Mouse (Mus musculus) forebrain, embryonic 13.5 days (tissue): ENCODE data around the gene Zfp280b. TPM values are rescaled to one million over a fixed set of nuclear protein-coding genes. Genes with fewer than 3 reads are reported as not detected.
A peak's percentile ranks its signal among the peaks of the same experiment; 100 is the strongest.

Source experiments
- ATAC-seq: fragments of 200-750 bp; cut with Nextera tagmentation; 2 replicates; pipeline ENCODE4 v1.8.0; 2017
- H3K27ac ChIP-seq: fragments of 300-500 bp; sonication (generic); 2 replicates; pipeline ENCODE4 v1.5.1; 2015; ENCODE audit warnings: inconsistent platforms, mild to moderate bottlenecking, moderate library complexity
- H3K27me3 ChIP-seq: fragments of 300-500 bp; sonication (generic); 2 replicates; pipeline ENCODE4 v1.6.1; 2015; ENCODE audit warnings: mild to moderate bottlenecking, inconsistent platforms
- H3K36me3 ChIP-seq: fragments of 300-500 bp; sonication (generic); 2 replicates; pipeline ENCODE4 v1.6.1; 2015; ENCODE audit warnings: mild to moderate bottlenecking, inconsistent platforms; ENCODE audit not compliant: poor library complexity, severe bottlenecking
- H3K4me1 ChIP-seq: fragments of 300-500 bp; sonication (generic); 2 replicates; pipeline ENCODE4 v1.6.1; 2015; ENCODE audit warnings: inconsistent platforms
- H3K4me2 ChIP-seq: fragments of 300-500 bp; sonication (generic); 2 replicates; pipeline ENCODE4 v1.6.1; 2015; ENCODE audit warnings: inconsistent platforms, mild to moderate bottlenecking, moderate library complexity
- H3K4me3 ChIP-seq: fragments of 300-500 bp; sonication (generic); 2 replicates; pipeline ENCODE4 v1.5.1; 2015; ENCODE audit warnings: mild to moderate bottlenecking, inconsistent platforms
- H3K9ac ChIP-seq: fragments of 300-500 bp; sonication (generic); 2 replicates; pipeline ENCODE4 v1.6.1; 2015; ENCODE audit warnings: mild to moderate bottlenecking, inconsistent platforms
- H3K9me3 ChIP-seq: fragments of 300-500 bp; sonication (generic); replicated peaks from 2 replicates; pipeline ENCODE4 v1.6.1; 2016; ENCODE audit warnings: inconsistent platforms
- WGBS: fragments of 180-500 bp; shearing (Covaris S2); methylation state at CpG from one replicate; pipeline ENCODE4 v1.1.7; 2015; 5-methylcytosine and 5-hydroxymethylcytosine counted together
- polyA plus RNA-seq: library from polyadenylated mRNA; unstranded; fragments of >200 nt; fragmentation: Nextera tagmentation; extraction: Ambion mirVana; gene quantifications from 2 replicates; pipeline ENCODE4 v1.2.1, GENCODE M21; 2015

The Zfp280b gene
- polyA plus RNA-seq, 1 experiment from 2014 or later: 15.7 TPM

DNA sequence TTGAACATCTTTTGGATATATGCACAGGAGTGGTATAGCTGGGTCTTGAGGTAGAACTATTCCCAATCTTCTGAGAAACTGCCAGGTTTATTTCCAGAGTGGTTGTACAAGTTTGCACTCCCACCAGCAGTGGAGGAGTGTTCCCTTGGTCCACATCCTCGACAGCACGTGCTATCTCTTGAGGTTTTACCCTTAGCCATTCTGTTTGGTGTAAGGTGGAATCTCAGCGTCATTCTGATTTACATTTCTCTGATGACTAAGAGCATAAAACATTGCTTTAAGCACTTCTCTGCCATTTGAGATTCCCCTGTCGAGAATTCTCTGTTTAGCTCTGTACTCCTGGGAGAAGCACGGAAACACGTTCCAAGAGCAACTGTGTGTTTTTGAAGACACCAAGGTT is 19.5 kb upstream of the Zfp280b start:
- no peaks in the 10 kb centered on the region for H3K36me3 ChIP-seq
- H3K27ac ChIP-seq: no peak overlapping the region
- no peaks in the 10 kb centered on the region for H3K4me1 ChIP-seq
- no peak overlapping the region for H3K4me3 ChIP-seq
- no peaks in the 10 kb centered on the region for H3K27me3 ChIP-seq
- H3K9me3 ChIP-seq: no peaks in the 10 kb centered on the region
- H3K9ac ChIP-seq: no peak overlapping the region
- H3K4me2 ChIP-seq: no peak overlapping the region
- no peak for ATAC-seq
- 85% methylated on average over 6 of the region's 6 CpGs for WGBS

DNA sequence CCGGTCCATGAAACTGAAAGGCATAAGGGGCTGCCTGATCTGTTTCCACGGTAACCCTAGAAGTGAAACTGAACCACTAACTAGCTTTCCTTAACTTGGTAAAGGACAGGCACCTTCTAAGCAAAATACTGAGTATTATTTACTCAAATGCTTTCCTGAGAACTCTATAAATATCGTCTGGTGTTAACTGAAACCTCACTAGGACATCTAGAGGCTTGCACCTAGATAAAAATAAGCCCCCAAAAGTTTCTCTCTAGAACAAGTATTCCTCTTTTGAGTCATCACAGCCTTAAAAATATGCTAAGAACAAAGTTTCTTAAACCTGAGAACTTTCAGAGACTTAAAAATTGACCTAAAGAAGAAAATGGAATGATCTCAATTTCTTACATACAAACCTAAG is 15.6 kb upstream of the Zfp280b start:
- no peak overlapping the region for H3K4me3 ChIP-seq
- ATAC-seq: no peak
- WGBS: 86% methylated on average over 3 of the region's 3 CpGs

DNA sequence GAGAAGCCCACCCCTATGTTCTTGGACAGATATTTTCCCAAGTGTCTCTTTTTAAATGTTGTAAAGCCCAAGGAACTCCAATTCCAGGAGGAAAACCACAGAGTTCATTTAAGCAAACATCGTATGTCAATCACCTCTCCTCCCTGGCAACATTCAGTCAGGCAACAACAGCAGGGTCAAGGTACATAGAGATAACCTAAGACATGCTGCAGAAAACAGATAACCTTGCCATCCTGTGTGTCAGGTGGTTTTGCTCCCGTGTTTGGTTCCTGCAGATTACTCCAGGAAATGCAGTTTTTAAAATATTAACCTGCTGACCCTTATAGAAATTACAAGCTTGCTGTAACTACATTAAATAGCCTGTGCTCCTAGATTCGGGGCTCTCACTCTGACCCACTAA is 10.7 kb upstream of the Zfp280b start:
- Histone ChIP-seq H3K9me3 (peaks cover 7% of the 10 kb centered on the region; the same call in 1 of the 2 replicates), H3K4me1 (no peaks in the 10 kb centered on the region), H3K27ac (no peak overlapping the region), H3K9ac (no peak overlapping the region), H3K4me3 (no peak overlapping the region), H3K36me3 (no peaks in the 10 kb centered on the region), H3K4me2 (no peak overlapping the region), H3K27me3 (no peaks in the 10 kb centered on the region)
- ATAC-seq: no peak
- 82% methylated on average over 3 of the region's 3 CpGs for WGBS

More for the DNA sequence above, 15.6 kb upstream of the Zfp280b start:
- H3K27me3 ChIP-seq: no peaks in the 10 kb centered on the region
- no peaks in the 10 kb centered on the region for H3K36me3 ChIP-seq
- no peaks in the 10 kb centered on the region for H3K4me1 ChIP-seq
- H3K9ac ChIP-seq: no peak overlapping the region
- no peaks in the 10 kb centered on the region for H3K9me3 ChIP-seq
- H3K4me2 ChIP-seq: no peak overlapping the region
- no peak overlapping the region for H3K27ac ChIP-seq

DNA sequence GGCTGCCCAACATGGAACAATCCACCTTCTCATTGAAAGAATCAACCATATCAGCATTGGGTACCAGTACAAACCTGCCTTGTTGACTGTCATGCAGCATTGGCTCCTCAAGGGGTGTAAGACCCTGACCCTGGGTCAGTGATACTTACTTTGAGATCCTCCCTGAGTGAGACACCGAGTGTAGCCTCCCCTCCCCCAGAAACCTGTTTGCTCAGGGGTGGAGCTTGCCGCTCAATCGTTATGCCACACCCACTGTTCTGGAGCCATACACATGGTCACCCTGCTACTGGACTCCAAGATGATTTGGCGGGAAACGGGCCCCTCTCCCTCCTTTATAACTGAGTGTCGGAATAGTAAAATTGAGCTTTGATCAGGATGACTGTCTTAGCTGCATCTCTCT is 8.5 kb upstream of the Zfp280b start:
- WGBS: 96% methylated on average over 6 of the region's 6 CpGs
- Histone ChIP-seq H3K4me2 (no peak overlapping the region), H3K9ac (no peak overlapping the region), H3K9me3 (peaks cover 7% of the 10 kb centered on the region; the same call in 1 of the 2 replicates), H3K27me3 (no peaks in the 10 kb centered on the region), H3K27ac (no peak overlapping the region), H3K4me1 (no peaks in the 10 kb centered on the region), H3K4me3 (no peak overlapping the region), H3K36me3 (no peaks in the 10 kb centered on the region)
- no peak for ATAC-seq

DNA sequence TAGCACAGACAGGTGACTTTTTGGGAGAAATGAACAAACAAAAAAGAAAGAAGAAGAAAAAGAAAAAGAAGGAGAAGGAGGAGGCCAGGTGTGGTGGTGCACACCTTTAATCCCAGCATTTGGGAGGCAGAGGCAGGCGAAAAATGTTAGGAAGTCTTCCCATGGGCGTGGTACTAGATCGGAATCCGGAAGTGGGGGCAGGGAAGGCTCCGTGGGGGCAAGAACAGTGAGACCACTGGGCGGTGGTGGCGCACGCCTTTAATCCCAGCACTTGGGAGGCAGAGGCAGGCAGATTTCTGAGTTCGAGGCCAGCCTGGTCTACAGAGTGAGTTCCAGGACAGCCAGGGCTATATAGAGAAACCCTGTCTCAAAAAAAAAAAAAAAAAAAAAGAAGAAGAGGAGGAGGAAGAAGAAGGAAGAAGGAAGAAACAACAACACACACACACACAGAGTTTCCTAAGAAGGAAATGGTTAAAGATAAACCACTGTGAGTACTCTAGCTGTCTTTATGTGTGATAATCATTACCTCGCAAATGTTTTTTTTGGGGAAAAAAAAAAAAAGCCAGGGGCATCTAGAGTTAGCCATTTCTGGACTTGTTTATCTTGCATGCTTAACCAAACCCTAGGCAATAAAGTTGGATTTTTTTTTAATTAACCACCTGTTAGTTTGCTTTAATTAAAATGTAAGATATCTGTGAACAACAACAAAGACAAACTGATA is 6.8 kb upstream of the Zfp280b start:
- no peak overlapping the region for H3K4me2 ChIP-seq
- H3K27me3 ChIP-seq: no peaks in the 10 kb centered on the region
- 93% methylated on average over 10 of the region's 10 CpGs for WGBS
- H3K36me3 ChIP-seq: no peaks in the 10 kb centered on the region
- no peaks in the 10 kb centered on the region for H3K4me1 ChIP-seq
- H3K27ac ChIP-seq: no peak overlapping the region
- H3K4me3 ChIP-seq: no peak overlapping the region
- no peak for ATAC-seq
- H3K9me3 ChIP-seq: peaks cover 7% of the 10 kb centered on the region; the same call in 1 of the 2 replicates
- H3K9ac ChIP-seq: no peak overlapping the region

DNA sequence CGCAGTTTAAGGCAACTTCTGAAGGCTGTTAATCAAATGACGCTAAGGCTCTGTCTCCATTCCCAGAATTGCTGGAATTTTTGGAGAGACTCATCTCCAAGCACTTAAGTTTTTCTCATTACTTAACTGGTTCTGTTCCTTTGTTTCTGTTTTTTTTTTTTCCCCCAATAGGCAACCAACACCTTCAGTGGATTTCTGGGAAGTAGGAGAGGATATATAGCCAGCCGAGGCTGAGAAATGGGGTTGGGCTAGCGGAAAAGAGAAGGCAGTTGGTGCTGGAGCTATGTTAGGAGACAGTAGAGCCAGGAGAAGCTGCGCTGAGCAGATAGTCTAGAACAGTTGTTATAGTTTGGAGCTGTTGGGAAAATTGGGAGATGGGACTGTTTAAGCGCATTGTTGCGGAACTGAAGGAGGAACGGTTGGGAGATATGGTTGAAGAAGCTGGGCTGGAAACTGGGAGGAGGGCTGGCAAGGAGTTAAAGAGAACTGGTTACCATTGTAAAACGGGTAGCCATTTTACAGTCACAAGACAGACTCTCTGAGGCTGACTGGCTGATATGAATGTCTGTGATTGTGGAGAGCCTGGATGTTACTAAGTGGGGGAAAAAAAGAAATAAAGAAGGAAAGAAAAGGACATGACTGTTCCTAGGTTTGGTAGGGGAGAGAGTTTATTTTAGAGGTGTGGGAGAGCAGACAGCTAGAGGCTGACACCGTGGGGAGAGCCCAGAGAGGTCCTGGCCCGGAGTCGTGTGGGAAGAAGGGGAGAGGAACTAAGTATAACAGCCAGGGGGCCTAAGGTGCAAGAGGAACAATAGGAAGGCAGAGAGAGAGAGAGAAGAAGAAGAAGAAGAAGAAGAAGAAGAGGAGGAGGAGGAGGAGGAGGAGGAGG is 5.1 kb upstream of the Zfp280b start:
- Histone ChIP-seq H3K4me1 (no peaks in the 10 kb centered on the region), H3K4me2 (no peak overlapping the region), H3K9ac (no peak overlapping the region), H3K27me3 (no peaks in the 10 kb centered on the region), H3K36me3 (no peaks in the 10 kb centered on the region), H3K27ac (no peak overlapping the region), H3K9me3 (peaks cover 7% of the 10 kb centered on the region; the same call in 1 of the 2 replicates), H3K4me3 (no peak overlapping the region)
- WGBS: 64% methylated on average over 12 of the region's 12 CpGs
- no peak for ATAC-seq

DNA sequence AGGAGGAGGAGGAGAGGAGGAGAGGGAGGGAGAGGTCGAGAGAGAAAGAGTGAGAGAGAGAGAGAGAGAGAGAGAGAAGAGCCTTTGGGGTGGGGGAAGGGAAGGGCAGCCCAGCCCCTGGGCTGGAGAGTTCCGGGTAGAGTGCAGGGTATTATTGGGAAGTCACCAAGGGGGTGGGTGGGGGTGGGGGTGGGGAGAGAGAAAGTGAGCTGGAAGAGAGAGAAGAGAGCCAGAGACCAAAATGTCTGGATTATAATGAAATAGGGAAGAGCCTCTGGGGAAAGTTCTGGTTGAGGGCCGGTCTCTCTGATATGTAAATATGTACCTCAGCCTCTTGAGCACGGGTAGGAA is 4.5 kb upstream of the Zfp280b start:
- peaks cover 7% of the 10 kb centered on the region; the same call in 1 of the 2 replicates for H3K9me3 ChIP-seq
- H3K4me1 ChIP-seq: peaks cover 2% of the 10 kb centered on the region; the same call in 1 of the 2 replicates
- no peak for ATAC-seq
- H3K4me3 ChIP-seq: no peak overlapping the region
- H3K27ac ChIP-seq: no peak overlapping the region
- H3K9ac ChIP-seq: no peak overlapping the region
- H3K27me3 ChIP-seq: no peaks in the 10 kb centered on the region
- H3K36me3 ChIP-seq: no peaks in the 10 kb centered on the region
- 31% methylated on average over 4 of the region's 4 CpGs for WGBS
- no peak overlapping the region for H3K4me2 ChIP-seq

DNA sequence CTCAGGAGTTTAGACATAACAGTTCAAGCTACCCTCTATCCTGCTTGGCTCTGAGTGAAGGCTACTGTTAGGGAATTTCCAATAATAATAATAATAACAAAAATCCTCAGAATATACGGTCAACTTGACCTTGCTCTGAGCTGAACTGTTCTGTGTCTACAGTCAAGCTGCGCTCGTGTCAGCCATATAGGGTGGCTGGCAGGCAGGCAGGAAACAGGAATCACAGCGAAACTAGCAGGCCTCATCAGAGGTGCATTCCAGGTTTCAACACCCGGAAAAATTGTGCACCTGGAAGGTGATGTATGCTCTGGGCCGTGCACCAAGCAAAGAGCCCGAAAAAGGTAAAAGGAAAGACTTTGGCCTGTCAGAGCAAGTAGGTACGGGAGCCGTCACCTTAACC is 4.1 kb upstream of the Zfp280b start:
- H3K4me2 ChIP-seq: no peak overlapping the region
- H3K27me3 ChIP-seq: no peaks in the 10 kb centered on the region
- no peak overlapping the region for H3K27ac ChIP-seq
- peaks cover 7% of the 10 kb centered on the region; the same call in 1 of the 2 replicates for H3K9me3 ChIP-seq
- no peak overlapping the region for H3K4me3 ChIP-seq
- peaks cover 6% of the 10 kb centered on the region for H3K4me1 ChIP-seq
- no peaks in the 10 kb centered on the region for H3K36me3 ChIP-seq
- H3K9ac ChIP-seq: no peak overlapping the region
- no peak for ATAC-seq
- 76% methylated on average over 9 of the region's 9 CpGs for WGBS

DNA sequence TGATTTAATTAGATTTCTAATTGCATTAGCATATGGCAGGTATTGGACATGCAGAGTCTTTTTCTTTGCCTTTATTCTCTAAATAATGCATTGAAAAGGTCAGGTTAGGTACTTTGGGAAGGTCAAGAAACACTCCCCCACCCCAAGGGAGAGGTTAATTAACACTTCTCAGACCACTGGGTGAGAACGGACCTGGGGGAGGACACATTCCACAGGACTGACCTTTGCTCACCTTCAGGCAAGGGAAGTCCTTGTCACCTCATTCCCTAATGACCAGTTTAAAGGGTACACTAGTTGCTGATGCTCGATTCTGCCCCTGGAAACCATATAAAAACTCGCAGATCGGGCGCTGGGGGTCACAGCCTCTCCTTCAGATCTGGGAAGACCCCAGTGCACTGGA is 3.2 kb upstream of the Zfp280b start:
- no peaks in the 10 kb centered on the region for H3K36me3 ChIP-seq
- H3K27me3 ChIP-seq: no peaks in the 10 kb centered on the region
- no peak overlapping the region for H3K27ac ChIP-seq
- no peak overlapping the region for H3K4me2 ChIP-seq
- H3K9me3 ChIP-seq: peaks cover 7% of the 10 kb centered on the region; the same call in 1 of the 2 replicates
- no peak overlapping the region for H3K4me3 ChIP-seq
- H3K9ac ChIP-seq: no peak overlapping the region
- peaks cover 14% of the 10 kb centered on the region for H3K4me1 ChIP-seq
- ATAC-seq: no peak
- WGBS: 52% methylated on average over 5 of the region's 5 CpGs

DNA sequence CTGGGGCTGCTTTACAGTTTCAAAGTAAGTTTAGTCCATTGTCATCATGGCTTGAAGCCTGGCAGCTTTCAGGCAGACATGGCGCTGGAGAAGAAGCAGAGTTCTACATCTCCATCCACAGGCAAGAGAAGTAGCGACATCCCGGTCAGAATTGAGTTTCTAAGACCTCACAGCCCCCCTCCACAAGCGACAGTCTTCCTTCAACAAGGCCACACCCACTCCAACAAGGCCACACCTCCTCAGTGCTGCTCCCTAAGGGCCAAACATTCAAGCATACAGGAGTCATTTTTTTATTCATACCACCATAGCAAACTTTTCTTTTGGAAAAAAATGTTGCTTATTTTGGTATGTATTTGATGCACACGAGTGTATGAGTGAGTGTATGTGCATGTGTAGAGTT is 2.0 kb upstream of the Zfp280b start:
- H3K27ac ChIP-seq: no peak overlapping the region
- H3K4me2 ChIP-seq: no peak overlapping the region
- H3K4me1 ChIP-seq: peaks cover 14% of the 10 kb centered on the region
- H3K36me3 ChIP-seq: peaks cover 4% of the 10 kb centered on the region; the same call in 1 of the 2 replicates
- WGBS: 62% methylated on average over 5 of the region's 5 CpGs
- no peak overlapping the region for H3K9ac ChIP-seq
- H3K4me3 ChIP-seq: no peak overlapping the region
- ATAC-seq: no peak
- no peaks in the 10 kb centered on the region for H3K9me3 ChIP-seq
- no peaks in the 10 kb centered on the region for H3K27me3 ChIP-seq

DNA sequence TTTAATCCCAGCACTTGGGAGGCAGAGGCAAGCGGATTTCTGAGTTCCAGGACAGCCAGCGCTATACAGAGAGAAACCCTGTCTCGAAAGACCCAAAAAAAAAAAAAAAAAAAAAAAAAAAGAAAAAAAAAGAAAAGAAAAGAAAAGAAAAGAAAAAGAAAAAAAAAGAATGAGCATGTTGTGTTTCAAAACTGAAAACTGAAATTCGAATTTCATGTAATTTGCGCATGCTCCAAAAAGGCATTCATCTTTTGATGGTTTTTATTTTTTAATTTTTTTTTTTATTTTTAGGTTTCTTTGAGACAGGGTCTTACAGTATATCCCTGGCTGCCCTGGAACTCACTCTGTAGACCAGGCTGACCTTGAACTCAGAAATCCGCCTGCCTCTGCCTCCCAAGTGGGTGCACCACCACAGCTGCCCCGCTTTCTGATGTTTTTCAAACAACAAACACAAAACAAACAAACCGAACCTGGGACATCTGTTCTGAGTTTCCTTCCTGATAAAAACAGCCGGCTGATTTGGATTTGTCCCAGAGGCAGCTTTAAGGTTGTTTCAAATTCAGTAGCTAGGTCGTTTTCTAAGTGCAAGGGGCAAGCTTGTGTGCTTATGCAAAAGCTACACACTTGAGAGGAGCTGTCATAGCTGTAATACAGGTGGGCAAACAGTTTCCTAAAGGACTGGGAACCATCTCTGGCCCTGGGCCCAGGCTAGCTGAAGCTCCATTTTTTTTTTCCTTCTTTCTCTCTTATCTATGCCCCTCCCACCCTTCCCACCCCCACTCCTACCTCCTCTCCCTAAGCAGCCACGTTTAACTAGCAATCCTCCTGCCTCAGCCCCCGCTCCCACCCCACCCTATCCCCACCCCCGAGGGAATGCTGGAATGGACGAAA is 694 bp upstream of the Zfp280b start:
- peak overlapping the region; percentile 78 for H3K4me2 ChIP-seq
- no peaks in the 10 kb centered on the region for H3K27me3 ChIP-seq
- H3K4me3 ChIP-seq: peak overlapping the region; percentile 90
- WGBS: 56% methylated on average over 14 of the region's 14 CpGs
- H3K4me1 ChIP-seq: peaks cover 14% of the 10 kb centered on the region
- H3K9me3 ChIP-seq: no peaks in the 10 kb centered on the region
- H3K27ac ChIP-seq: peak overlapping the region; percentile 49
- ATAC-seq: no peak; the same call in 1 of the 2 replicates
- peak overlapping the region; percentile 94 for H3K9ac ChIP-seq
- H3K36me3 ChIP-seq: peaks cover 9% of the 10 kb centered on the region
